8 mouse cellular contexts compared by ENCODE assay signal in the genomic region with DNA sequence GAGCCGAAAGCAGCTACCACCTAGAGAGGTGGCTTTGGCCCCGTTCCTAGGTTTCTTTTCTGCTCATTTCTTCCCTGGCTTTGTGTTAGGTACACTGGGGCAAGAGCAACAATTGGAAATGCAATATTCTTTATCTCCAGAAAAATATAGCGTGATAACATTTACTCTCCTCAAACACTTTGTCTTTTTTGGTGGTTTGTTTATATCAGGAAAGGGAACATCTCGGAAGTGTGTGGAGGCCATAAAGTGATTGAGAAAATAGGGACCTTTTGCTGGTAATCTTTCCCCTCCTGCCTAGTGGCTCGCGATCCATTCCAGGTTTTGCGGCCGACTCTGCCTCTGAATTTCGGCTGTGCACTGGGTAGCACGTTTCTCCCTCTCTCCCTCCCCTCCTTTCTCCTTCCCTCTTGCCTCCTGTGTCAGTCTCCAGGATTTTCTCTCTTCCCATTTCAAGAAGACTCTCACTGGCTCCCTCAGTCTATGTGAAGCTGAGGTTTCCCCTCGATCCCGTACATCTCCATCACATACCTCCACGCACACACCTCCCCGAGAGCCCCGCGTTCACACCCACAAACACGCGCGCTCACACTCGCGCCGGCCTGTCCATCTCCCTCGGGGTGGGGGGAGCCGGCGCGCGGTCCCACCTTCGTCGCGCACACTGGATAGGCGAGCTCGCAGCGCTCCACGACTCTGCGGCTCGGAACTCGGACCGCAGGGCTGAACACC. TPM values are rescaled to one million over a fixed set of nuclear protein-coding genes. Genes with fewer than 3 reads are reported as not detected.
A peak's percentile ranks its signal among the peaks of the same experiment; 100 is the strongest.
DNase-seq lines count a peak whose midpoint lies in the region; ATAC-seq lines count a peak whose summit lies in the region.

A gene (plus strand): TSS at position 440 of the 726 bp plus-strand sequence.

- ATAC-seq in hindbrain, embryonic 16.5 days, result peak; percentile 86
- ATAC-seq in activated CD4-positive, CD25-positive, alpha-beta regulatory T cell, adult 4 months, result no peak

- peak within 1 kb of the TSS; percentile 95 for H3K27ac ChIP-seq in hindbrain, embryonic 16.5 days (ENCODE audit: low read depth, low read length)

- H3K4me2 ChIP-seq in hindbrain, embryonic 16.5 days (ENCODE audit: low read length), result peak within 1 kb of the TSS; percentile 89

- WGBS in hindbrain, embryonic 16.5 days, result 1% methylated on average over 38 of the region's 38 CpGs

- H3K4me1 ChIP-seq in hindbrain, embryonic 16.5 days (ENCODE audit: control insufficient read depth, insufficient read depth, low read depth, low read length), result peaks cover 14% of the 10 kb centered on the region

- no peaks in the 10 kb centered on the region for H3K9me3 ChIP-seq in hindbrain, embryonic 16.5 days (ENCODE audit: control insufficient read depth, low read length)

- peak within 1 kb of the TSS; percentile 68 for H3K4me3 ChIP-seq in hindbrain, embryonic 16.5 days (ENCODE audit: low read length)

- H3K27me3 ChIP-seq in hindbrain, embryonic 16.5 days (replicated peaks; ENCODE audit: control insufficient read depth, insufficient read depth, low read length), result no peaks in the 10 kb centered on the region

- H3K9ac ChIP-seq in hindbrain, embryonic 16.5 days (ENCODE audit: low read depth, low read length), result peak within 1 kb of the TSS; percentile 72

- peak; percentile 67 to 90 for DNase-seq in adrenal gland, adult (ENCODE audit: inconsistent age in 2 of 2, low spot score in 1 of 2)
- peak; percentile 73 to 83 for DNase-seq in cerebellum, postnatal 4 days (ENCODE audit: low spot score in 2 of 2)
- peak; percentile 24 to 39 for DNase-seq in gastrocnemius, adult 8-10 months (ENCODE audit: low spot score in 2 of 2)
- peak; percentile 72 to 82 for DNase-seq in left cerebral cortex, adult 8-10 months (ENCODE audit: low spot score in 2 of 2)
- peak; percentile 79 to 80 for DNase-seq in lung, postnatal 4 days
- peak; percentile 76 to 79 for DNase-seq in right cerebral cortex, postnatal 36 days (ENCODE audit: low spot score in 2 of 2)

- no peaks in the 10 kb centered on the region for H3K36me3 ChIP-seq in hindbrain, embryonic 16.5 days (ENCODE audit: control insufficient read depth, insufficient read depth, low read length)

RNA-seq across cellular contexts. Expression of the gene that starts here (rescaled TPM):
- 1 to 10 TPM; 1.1 to 3.0 (median 1.2) TPM for total RNA-seq in gastrocnemius, adult 8-10 months (2022)
- polyA plus RNA-seq in hindbrain, embryonic 16.5 days (2015; fragmentation: Nextera tagmentation; extraction: Ambion mirVana), result 19.3 and 21.6 TPM in 2 replicates
- total RNA-seq in left cerebral cortex, adult 8-10 months (2022), result 10 to 100 TPM; 12.5 to 15.9 (median 15.6) TPM
- polyA plus RNA-seq in activated CD4-positive, CD25-positive, alpha-beta regulatory T cell, adult 4 months (2017; shearing (Covaris generic)), result not detected

Comparison
In these comparisons a context has a peak if more than half of its experiments do, and no peak if none do; other contexts are left out.
1. RNA of the gene that starts here (polyA plus RNA-seq): 19.3 to 21.6 TPM in hindbrain, embryonic 16.5 days; not detected in activated CD4-positive, CD25-positive, alpha-beta regulatory T cell, adult 4 months; every median in the first group is over 10 times any median in the second.
2. Peak in every context shown above with its lines, with median percentiles within 50 percentile points of each other: DNase-seq.